Mouse (Mus musculus) right cerebral cortex, postnatal 10 days (tissue): ENCODE results near the gene Olfr804.

ENCODE experiments used
- DNase-seq, 2 experiments: peaks; one replicate each; pipeline ENCODE4 v3.0.0; 2021; ENCODE audit warnings: low spot score in 2 of 2

The Olfr804 gene

GRCm38 (mm10) chr10:129702910-129703309, at the start of gene Olfr804:
Gene Olfr804 (plus strand): TSS chr10:129703210.
- DNase-seq: no peak

GRCm38 (mm10) chr10:129657394-129657793, 45.6 kb upstream of the Olfr804 start, which contains the start of gene Olfr800:
Gene Olfr800 (plus strand): TSS chr10:129657694.
- DNase-seq: no peak

- no peak for DNase-seq
These were observed 29.2 kb upstream of the Olfr804 start, which contains the start of gene Olfr801 for GRCm38 (mm10) chr10:129673765-129674164. Gene Olfr801 (minus strand): TSS chr10:129673865.

- no peak for DNase-seq
These were observed 14.9 kb upstream of the Olfr804 start, which contains the start of gene Olfr802 for GRCm38 (mm10) chr10:129688069-129688468. Gene Olfr802 (minus strand): TSS chr10:129688169.

- no peak for DNase-seq
These were observed 8.8 kb upstream of the Olfr804 start, which contains the start of gene Olfr803 for GRCm38 (mm10) chr10:129694186-129694585. Gene Olfr803 (minus strand): TSS chr10:129694286.

GRCm38 (mm10) chr10:129729275-129729674, 26.3 kb downstream of the Olfr804 start, which contains the start of gene Olfr805:
Gene Olfr805 (minus strand): TSS chr10:129729375.
- DNase-seq: no peak

- no peak for DNase-seq
These were observed 38.8 kb downstream of the Olfr804 start, which contains the start of gene Olfr806 for GRCm38 (mm10) chr10:129741821-129742220. Gene Olfr806 (minus strand): TSS chr10:129741921.

GRCm38 (mm10) chr10:129757693-129758092, 54.7 kb downstream of the Olfr804 start, which contains the start of gene Olfr807:
Gene Olfr807 (minus strand): TSS chr10:129757793.
- no peak for DNase-seq
